Mouse (Mus musculus) limb, embryonic 14.5 days (tissue): ENCODE measurements at regions not wholly inside any gene's neighbourhood (a gene's known extent, or its start where the extent isn't known, plus 50 kb on each side); places are given as distances from the start of the nearest gene placed in this dataset.

Source experiments
- ATAC-seq: fragments of 200-750 bp; cut with Nextera tagmentation; 2 replicates; pipeline ENCODE4 v1.8.0; 2017; ENCODE audit warnings: low read depth, moderate number of reproducible peaks, moderate TSS enrichment; ENCODE audit not compliant: low FRiP score
- DNase-seq: peaks from one replicate; pipeline ENCODE4 v3.0.0-alpha.2; 2015; ENCODE audit warnings: low spot score
- H3K27ac ChIP-seq: fragments of 300-500 bp; sonication (generic); replicated peaks from 2 replicates; pipeline ENCODE4 v1.5.1; 2014; ENCODE audit warnings: low read depth, mild to moderate bottlenecking, low read length, moderate library complexity, mixed read lengths
- H3K27me3 ChIP-seq: fragments of 300-500 bp; sonication (generic); 2 replicates; pipeline ENCODE4 v1.6.1; 2014; ENCODE audit warnings: low read length, mixed read lengths; ENCODE audit not compliant: control insufficient read depth, insufficient read depth
- H3K36me3 ChIP-seq: fragments of 300-500 bp; sonication (generic); 2 replicates; pipeline ENCODE4 v1.6.1; 2014; ENCODE audit warnings: mild to moderate bottlenecking, low read length, moderate library complexity, mixed read lengths; ENCODE audit not compliant: control insufficient read depth, insufficient read depth
- H3K4me1 ChIP-seq: fragments of 300-500 bp; sonication (generic); 2 replicates; pipeline ENCODE4 v1.6.1; 2014; ENCODE audit warnings: antibody characterized with exemption, low read length, mixed read lengths; ENCODE audit not compliant: control insufficient read depth, insufficient read depth
- H3K4me2 ChIP-seq: fragments of 300-500 bp; sonication (generic); replicated peaks from 2 replicates; pipeline ENCODE4 v1.6.1; 2014; ENCODE audit warnings: low read depth, mild to moderate bottlenecking, low read length, moderate library complexity; ENCODE audit not compliant: severe bottlenecking
- H3K4me3 ChIP-seq: fragments of 300-500 bp; sonication (generic); replicated peaks from 2 replicates; pipeline ENCODE4 v1.5.1; 2014; ENCODE audit warnings: low read length
- H3K9ac ChIP-seq: fragments of 300-500 bp; sonication (generic); 2 replicates; pipeline ENCODE4 v1.6.1; 2014; ENCODE audit warnings: mild to moderate bottlenecking, low read depth, low read length, moderate library complexity; ENCODE audit not compliant: severe bottlenecking
- H3K9me3 ChIP-seq: fragments of 300-500 bp; sonication (generic); 2 replicates; pipeline ENCODE4 v1.6.1; 2016; ENCODE audit warnings: low read length; ENCODE audit not compliant: control insufficient read depth
- POLR2A ChIP-seq: fragments of 200-500 bp; IDR thresholded peaks from 2 replicates; pipeline ENCODE4 v1.8.0; 2012; ENCODE audit warnings: inconsistent platforms, mild to moderate bottlenecking, moderate library complexity, borderline replicate concordance; ENCODE audit not compliant: insufficient read depth, insufficient read length; ENCODE audit errors: extremely low read depth
- WGBS: fragments of 180-500 bp; shearing (Covaris S2); extraction: QIAGEN DNeasy Blood & Tissue Kit; methylation state at CpG from one replicate; pipeline ENCODE4 v1.1.7; 2014; 5-methylcytosine and 5-hydroxymethylcytosine counted together

DNA sequence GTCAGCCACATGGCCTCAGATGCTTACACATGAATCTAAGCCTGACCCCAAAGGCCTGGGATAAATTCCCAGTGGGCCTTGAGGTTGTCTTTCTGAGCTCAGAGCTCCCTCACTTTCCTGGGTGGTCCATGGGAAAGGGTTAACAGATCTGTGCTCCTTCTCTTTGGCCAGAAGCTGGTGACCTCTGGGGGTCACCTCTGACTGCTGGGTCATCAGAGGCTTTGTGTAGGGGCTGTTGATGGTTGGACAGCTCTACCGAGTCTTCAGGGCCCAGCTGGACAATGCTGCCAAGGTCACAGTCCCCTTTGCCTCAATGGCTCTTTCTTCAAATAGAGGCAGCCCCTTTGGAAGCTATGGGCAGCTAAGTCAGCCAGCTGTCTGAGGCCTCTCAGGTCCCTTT lies 70.5 kb upstream of the Bod1 start:
- no peak for ATAC-seq
- Histone ChIP-seq H3K4me1 (peaks cover 5% of the 10 kb centered on the region; the same call in 1 of the 2 replicates), H3K27me3 (no peaks in the 10 kb centered on the region), H3K4me2 (no peak overlapping the region), H3K4me3 (no peak overlapping the region), H3K27ac (no peak overlapping the region), H3K36me3 (no peaks in the 10 kb centered on the region), H3K9me3 (no peaks in the 10 kb centered on the region), H3K9ac (no peak overlapping the region)
- no peak for DNase-seq
- no peak for TF ChIP-seq POLR2A
- WGBS: 25% methylated on average over 1 of the region's 1 CpGs

DNA sequence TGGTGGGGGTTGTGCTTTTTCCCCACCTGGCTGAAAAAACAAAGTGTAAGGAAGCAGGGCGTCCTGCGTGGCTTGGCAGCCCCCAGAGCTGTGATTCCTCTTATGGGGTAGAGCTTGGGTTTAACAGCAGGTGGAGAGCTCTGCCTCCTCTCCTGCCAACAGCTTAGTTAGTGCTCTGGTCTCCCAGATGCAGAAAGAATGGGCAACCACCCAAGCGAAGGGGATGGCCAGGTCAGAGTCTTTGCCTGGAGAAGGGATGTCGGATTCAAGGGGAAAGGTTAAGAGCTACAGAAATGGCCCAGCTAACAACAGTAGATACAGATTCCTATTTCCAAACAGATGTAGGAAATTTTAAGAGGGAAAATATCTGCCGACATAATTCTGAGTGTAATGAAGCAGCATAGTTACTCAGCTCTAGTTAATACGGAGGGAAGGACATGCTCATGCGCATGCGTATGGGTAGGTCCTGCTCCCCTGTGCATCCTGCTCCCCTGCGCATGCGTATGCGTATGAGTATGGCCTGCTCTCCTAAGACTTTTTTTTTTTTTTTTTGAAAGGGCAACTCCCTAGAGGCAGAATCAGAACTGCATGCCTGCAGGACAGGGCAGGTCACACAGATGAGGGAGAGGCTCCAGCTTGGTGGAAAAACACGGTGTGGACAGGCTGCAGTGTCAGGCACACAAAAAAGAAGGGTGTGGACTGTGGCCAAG lies 72.5 kb upstream of the Bod1 start:
- Histone ChIP-seq H3K4me1 (peaks cover 5% of the 10 kb centered on the region; the same call in 1 of the 2 replicates), H3K4me2 (no peak overlapping the region), H3K27me3 (no peaks in the 10 kb centered on the region), H3K27ac (no peak overlapping the region), H3K9me3 (no peaks in the 10 kb centered on the region), H3K36me3 (no peaks in the 10 kb centered on the region), H3K4me3 (no peak overlapping the region), H3K9ac (no peak overlapping the region)
- DNase-seq (no peak), ATAC-seq (no peak)
- WGBS: 79% methylated on average over 12 of the region's 12 CpGs
- TF ChIP-seq POLR2A: no peak

DNA sequence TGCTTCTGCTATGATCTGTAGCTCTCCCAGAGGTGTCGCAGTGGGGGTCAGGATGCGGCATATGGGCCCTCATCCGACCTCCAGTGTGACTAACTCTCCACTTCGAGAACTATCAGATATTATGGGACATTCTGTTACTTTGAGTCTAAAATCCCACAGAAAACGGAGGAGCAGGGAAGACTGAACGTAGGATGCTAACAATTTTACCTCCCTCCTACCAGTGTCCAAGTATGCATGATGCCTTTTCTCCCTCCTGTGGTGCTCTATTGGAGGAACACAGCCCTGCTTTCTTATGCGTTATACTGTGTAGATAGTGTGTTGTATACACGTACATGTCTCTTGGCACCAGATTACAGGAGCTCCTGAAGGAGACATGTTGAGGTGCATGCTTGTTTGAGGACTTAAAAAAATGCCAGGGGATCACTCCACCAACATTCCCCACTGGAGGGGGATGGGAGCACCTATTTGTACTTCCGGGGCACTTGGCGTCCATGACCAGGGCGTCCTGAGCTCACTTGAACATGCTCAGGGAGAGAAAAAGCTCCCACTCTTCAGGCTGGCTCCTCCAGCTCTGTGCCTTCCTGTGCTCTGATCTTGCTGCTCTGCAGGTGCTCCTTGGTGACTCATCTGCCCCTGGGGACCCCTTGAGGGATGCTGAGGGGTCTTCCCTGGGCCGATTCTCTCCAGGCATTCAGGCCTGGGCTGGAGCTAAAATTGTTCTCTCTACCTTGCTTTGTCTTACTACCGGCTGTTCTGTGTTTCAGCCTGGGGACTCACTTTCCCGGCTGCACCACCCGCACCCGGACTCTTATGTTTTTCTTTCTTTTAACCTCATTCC lies 73.6 kb upstream of the Bod1 start:
- H3K4me3 ChIP-seq: no peak overlapping the region
- DNase-seq: no peak
- H3K4me2 ChIP-seq: no peak overlapping the region
- no peak overlapping the region for H3K9ac ChIP-seq
- H3K4me1 ChIP-seq: peaks cover 5% of the 10 kb centered on the region; the same call in 1 of the 2 replicates
- H3K9me3 ChIP-seq: no peaks in the 10 kb centered on the region
- TF ChIP-seq POLR2A: no peak
- WGBS: 70% methylated on average over 16 of the region's 16 CpGs
- H3K27me3 ChIP-seq: no peaks in the 10 kb centered on the region
- no peak overlapping the region for H3K27ac ChIP-seq
- ATAC-seq: no peak
- H3K36me3 ChIP-seq: no peaks in the 10 kb centered on the region

DNA sequence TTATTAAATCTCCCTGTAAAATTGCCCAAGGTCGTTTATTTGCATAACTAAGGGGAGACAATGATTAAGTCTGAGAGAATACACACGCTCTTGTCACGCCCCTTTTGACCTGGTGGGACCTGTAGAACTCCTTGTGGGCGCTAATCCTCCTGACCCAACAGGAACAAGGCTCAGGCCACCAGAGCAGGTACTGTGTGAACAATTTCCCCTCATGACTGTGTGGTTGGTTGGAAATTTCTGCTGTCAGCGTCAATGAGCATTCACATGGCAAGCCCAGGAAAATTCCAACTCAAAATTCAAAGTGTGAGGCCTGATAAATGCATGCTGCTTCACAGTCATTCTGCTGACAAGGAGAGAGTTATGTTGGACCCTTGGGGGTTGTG lies 74.2 kb upstream of the Bod1 start:
- ATAC-seq: no peak
- H3K9me3 ChIP-seq: no peaks in the 10 kb centered on the region

DNA sequence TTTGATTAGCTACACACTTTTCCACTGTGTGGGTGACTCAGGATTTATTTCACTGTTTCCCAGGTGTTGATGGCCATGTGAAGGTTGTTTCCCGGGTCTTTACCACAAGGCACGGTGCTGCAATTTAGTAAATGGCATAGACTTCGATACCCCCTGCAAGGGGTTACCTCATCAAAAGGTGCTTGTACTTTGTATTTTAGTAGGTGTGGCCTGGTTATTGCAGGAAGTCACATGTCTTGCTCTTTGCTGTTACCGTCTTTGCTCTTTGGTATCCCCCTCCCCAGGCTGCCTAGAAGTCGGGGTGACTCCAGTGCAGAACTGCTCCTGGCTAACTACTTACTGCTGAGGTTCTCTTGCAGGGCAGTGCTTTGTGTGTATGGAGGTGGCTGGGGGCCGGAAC lies 74.8 kb upstream of the Bod1 start:
- no peak overlapping the region for H3K4me3 ChIP-seq
- no peak overlapping the region for H3K4me2 ChIP-seq
- no peaks in the 10 kb centered on the region for H3K9me3 ChIP-seq
- no peaks in the 10 kb centered on the region for H3K27me3 ChIP-seq
- H3K4me1 ChIP-seq: peaks cover 5% of the 10 kb centered on the region; the same call in 1 of the 2 replicates
- 43% methylated on average over 6 of the region's 6 CpGs for WGBS
- H3K27ac ChIP-seq: no peak overlapping the region
- no peak for TF ChIP-seq POLR2A
- H3K9ac ChIP-seq: no peak overlapping the region
- no peaks in the 10 kb centered on the region for H3K36me3 ChIP-seq
- ATAC-seq (no peak), DNase-seq (no peak)

More for the DNA sequence above, 74.2 kb upstream of the Bod1 start:
- Histone ChIP-seq H3K4me1 (peaks cover 5% of the 10 kb centered on the region; the same call in 1 of the 2 replicates), H3K27me3 (no peaks in the 10 kb centered on the region), H3K36me3 (no peaks in the 10 kb centered on the region), H3K27ac (no peak overlapping the region), H3K9ac (no peak overlapping the region), H3K4me3 (no peak overlapping the region), H3K4me2 (no peak overlapping the region)
- no peak for DNase-seq
- no peak for TF ChIP-seq POLR2A
- WGBS: 41% methylated on average over 5 of the region's 5 CpGs
